Comparison of ENCODE assay signal across 13 mouse cellular contexts in genomic region chr4:85486316-85486946, GRCm38 (mm10). TPM values are rescaled to one million over a fixed set of nuclear protein-coding genes. Genes with fewer than 3 reads are reported as not detected.
A peak's percentile ranks its signal among the peaks of the same experiment; 100 is the strongest.
DNase-seq lines count a peak whose midpoint lies in the region; ATAC-seq and TF ChIP-seq lines count a peak whose summit lies in the region.
"Had no signal": no experiment of that assay in that cellular context is flagged by ENCODE, and none has a peak within 500 bp of the region (broad histone marks: within the 10 kb centered on the region; RNA-seq: fewer than 3 reads in every experiment).

No protein-coding gene starts in this region.

- no peak overlapping the region for H3K4me2 ChIP-seq in neural tube, embryonic 14.5 days (ENCODE audit: low read depth, low read length)
- H3K4me2 ChIP-seq: embryonic facial prominence, embryonic 13.5 days had no signal

- H3K27me3 ChIP-seq in neural tube, embryonic 14.5 days (ENCODE audit: control insufficient read depth, insufficient read depth, low read length) = no peaks in the 10 kb centered on the region
- H3K27me3 ChIP-seq: embryonic facial prominence, embryonic 13.5 days had no signal

- ATAC-seq in neural tube, embryonic 14.5 days (ENCODE audit: low read depth) = peak; percentile 90

- no peaks in the 10 kb centered on the region for H3K4me1 ChIP-seq in neural tube, embryonic 14.5 days (ENCODE audit: control insufficient read depth, insufficient read depth, low read length)

- H3K9me3 ChIP-seq in neural tube, embryonic 14.5 days (ENCODE audit: control insufficient read depth, low read length) = no peaks in the 10 kb centered on the region
- H3K9me3 ChIP-seq: embryonic facial prominence, embryonic 13.5 days had no signal

- no peaks in the 10 kb centered on the region for H3K36me3 ChIP-seq in neural tube, embryonic 14.5 days (ENCODE audit: control insufficient read depth, insufficient read depth, low read length)
- H3K36me3 ChIP-seq: embryonic facial prominence, embryonic 13.5 days had no signal

- no peak overlapping the region for H3K9ac ChIP-seq in neural tube, embryonic 14.5 days (replicated peaks; ENCODE audit: low read depth, low read length)
- H3K9ac ChIP-seq: embryonic facial prominence, embryonic 13.5 days; liver, embryonic 14.5 days had no signal

- DNase-seq in cerebellum, postnatal 14 days = peak; percentile 7 to 13
- no peak for DNase-seq in cerebellum, adult 11-12 months
- DNase-seq in brain, embryonic 18.5 days (ENCODE audit: low read depth, low spot score) = peak; percentile 40
- peak; percentile 25 to 46 for DNase-seq in layer of hippocampus, adult 2 months (ENCODE audit: low spot score in 2 of 2)
- no peak for DNase-seq in kidney, postnatal 4 days
- DNase-seq in kidney, adult 9 months = no peak
- DNase-seq in spleen, postnatal 4 days (ENCODE audit: low spot score in 2 of 2) = no peak

- H3K27ac ChIP-seq in layer of hippocampus, adult 2 months = peak overlapping the region; percentile 24; the same call in 1 of the 2 replicates
- H3K27ac ChIP-seq in neural tube, embryonic 14.5 days (ENCODE audit: low read depth, low read length) = no peak overlapping the region
- H3K27ac ChIP-seq: embryonic facial prominence, embryonic 13.5 days; liver, embryonic 14.5 days had no signal

- WGBS in neural tube, embryonic 14.5 days = 42% methylated on average over 10 of the region's 10 CpGs

- TF ChIP-seq CTCF in layer of hippocampus, adult 2 months (conservative IDR thresholded peaks at IDR 0.05) = no peak

- no peak overlapping the region for H3K4me3 ChIP-seq in layer of hippocampus, adult 2 months
- H3K4me3 ChIP-seq in neural tube, embryonic 14.5 days (ENCODE audit: low read depth, low read length) = no peak overlapping the region
- H3K4me3 ChIP-seq: embryonic facial prominence, embryonic 13.5 days had no signal

RNA-seq across cellular contexts. Expression of gene Adamtsl1, which starts 27.5 kb away (rescaled TPM):
- total RNA-seq in layer of hippocampus, adult 2 months (2021) = 10 to 100 TPM in 1 of 2 experiments, 1 to 10 TPM in 1; 9.6 to 11.7 TPM
- 15.6 and 17.6 TPM in 2 replicates for polyA plus RNA-seq in neural tube, embryonic 14.5 days (2014; fragmentation: Nextera tagmentation; extraction: Ambion mirVana)
- total RNA-seq: granulocyte monocyte progenitor cell, adult 5-6 weeks; hematopoietic stem cell, adult 5-6 weeks; megakaryocyte progenitor cell, adult 5-6 weeks had no signal

Comparison
In these comparisons a context has a peak if more than half of its experiments do, and no peak if none do; other contexts are left out.
1. DNase-seq: peak in cerebellum, postnatal 14 days (2 of 2), brain, embryonic 18.5 days (single experiment) and layer of hippocampus, adult 2 months (2 of 2); none in cerebellum, adult 11-12 months (single experiment), kidney, postnatal 4 days (0 of 2), kidney, adult 9 months (single experiment) and spleen, postnatal 4 days (0 of 2).